Mouse (Mus musculus) liver, adult (tissue): ENCODE results near the gene Cd6.

Experiments
- GATA4 ChIP-seq: IDR thresholded peaks from 2 replicates; pipeline ENCODE4 v1.6.1; 2014; ENCODE audit warnings: mild to moderate bottlenecking, low read length; ENCODE audit not compliant: insufficient replicate concordance

Gene Cd6

GRCm38 (mm10) chr19:10763381-10764031 lies 66.4 kb downstream of the Cd6 start:
- TF ChIP-seq GATA4, result no peak

DNA sequence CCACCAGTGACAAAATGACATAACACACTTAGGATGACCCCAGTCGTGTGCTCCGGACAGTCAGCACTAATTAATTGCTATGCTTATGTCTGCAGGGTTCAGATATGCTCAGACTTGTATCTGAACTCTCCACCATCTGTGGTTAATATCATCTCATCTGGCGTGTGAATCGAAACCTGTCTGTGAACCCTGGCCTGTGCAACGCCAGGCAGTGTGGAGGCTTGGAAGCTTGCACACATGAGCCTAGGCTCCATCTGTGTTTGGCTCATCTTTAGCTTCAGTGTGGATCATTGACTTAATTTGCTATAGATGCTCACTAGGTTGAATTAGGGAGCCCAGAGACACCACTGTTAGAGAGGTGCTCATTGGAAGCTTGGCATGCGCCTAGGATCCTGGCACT lies 67.4 kb downstream of the Cd6 start:
- TF ChIP-seq GATA4, result no peak

- TF ChIP-seq GATA4, result no peak
Observed at GRCm38 (mm10) chr19:10761794-10762415, 68.0 kb downstream of the Cd6 start.

- no peak for TF ChIP-seq GATA4
Observed at GRCm38 (mm10) chr19:10759983-10760831, 69.7 kb downstream of the Cd6 start.

GRCm38 (mm10) chr19:10759525-10759924 lies 70.3 kb downstream of the Cd6 start:
- TF ChIP-seq GATA4, result no peak

DNA sequence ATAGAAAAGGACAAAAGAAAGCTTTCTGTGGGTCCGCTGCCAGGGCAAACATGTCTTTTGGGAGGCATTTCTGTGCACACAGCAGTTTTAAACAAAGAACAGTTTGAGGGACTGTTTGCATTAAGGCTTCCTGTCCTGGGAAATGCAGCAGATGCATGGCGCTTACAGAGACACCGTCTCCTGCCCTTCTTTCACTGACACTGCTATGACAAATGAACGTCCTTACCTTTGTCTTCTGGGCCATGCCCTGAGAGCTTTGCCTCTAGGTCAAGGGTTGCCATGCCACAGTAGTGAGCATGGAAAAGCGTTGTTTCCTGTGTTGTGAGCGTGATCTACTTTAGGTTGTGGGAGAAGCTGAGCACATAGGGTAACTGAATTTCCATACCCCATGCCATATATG lies 71.2 kb downstream of the Cd6 start:
- TF ChIP-seq GATA4, result no peak

DNA sequence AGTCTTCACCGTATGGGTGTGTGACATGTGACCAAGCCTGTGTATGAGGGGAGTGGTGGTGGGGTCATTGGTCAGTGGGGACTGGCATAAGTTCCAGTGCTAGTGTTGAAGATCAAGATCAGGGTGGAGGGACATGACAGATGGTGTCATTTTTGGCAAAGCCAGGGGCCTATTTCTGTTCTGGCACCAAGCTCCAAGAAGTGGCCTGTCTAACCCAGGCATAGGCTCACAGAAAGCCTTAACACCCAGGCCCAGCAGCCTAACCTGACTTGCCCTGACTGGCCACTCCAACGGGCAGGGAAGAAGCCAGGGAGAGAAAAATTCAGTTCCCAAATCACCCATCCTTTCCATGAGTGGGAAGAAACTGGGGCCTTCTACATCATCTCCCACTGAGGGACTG lies 72.3 kb downstream of the Cd6 start:
- no peak for TF ChIP-seq GATA4

DNA sequence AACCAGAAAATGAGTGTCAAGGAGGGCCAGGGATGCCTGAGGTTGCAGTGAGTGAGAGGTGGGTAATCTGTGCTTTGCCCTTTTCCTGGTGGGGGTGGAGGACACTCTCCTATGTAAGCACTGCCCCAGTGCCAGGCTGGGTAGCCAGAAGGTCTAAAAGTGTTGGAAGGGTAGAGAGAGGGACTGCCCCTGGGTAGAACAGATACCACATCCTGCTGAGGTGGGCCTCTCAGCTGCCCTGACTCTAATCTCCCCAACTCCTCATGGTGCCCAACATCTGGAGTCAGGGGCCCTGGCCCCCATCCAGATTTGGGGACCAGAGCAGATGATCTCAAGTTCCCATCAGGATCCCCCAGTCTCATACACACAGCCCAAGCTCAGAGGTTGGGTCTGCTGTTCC lies 72.7 kb downstream of the Cd6 start:
- no peak for TF ChIP-seq GATA4

- TF ChIP-seq GATA4, result no peak
Observed at GRCm38 (mm10) chr19:10752646-10753045, 77.2 kb downstream of the Cd6 start.

DNA sequence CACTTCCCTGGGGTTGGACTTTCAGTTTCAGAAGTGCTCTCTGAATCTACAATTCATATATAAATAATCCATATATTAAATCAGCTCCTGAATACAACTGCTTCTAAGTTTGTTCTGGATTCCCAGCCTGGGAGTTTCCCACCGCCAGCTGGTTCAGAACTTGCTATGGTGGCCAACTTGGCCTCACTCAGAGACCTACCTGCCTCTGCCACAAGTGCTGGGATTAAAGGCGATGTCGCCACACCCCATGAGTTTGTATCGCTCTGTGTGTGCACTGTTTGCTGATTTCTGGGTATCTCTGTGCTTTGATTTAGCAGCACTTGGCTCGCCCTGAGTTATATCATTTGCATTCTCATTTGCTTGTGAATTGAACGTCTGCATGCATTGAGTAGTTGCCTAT lies 77.8 kb downstream of the Cd6 start:
- TF ChIP-seq GATA4, result no peak

DNA sequence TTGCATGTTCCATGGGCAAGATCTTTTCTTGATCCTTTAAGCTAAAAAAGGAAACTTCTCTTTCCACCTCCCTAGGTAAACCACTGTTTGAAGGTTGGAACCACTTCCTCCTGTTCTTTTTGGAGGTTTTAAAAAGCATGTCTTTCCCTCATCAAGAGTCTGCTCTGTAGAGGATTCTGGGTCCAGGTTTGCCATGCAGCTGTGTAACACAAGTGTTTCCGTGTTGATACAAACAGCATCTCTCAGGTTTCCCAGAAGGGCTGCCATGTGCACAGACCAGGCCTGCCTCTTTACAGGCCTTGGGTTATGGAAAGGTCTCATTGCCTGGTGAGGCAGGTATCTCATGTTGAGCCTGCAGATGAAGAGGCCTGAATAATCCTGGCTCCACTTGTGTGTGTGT lies 78.3 kb downstream of the Cd6 start:
- no peak for TF ChIP-seq GATA4

GRCm38 (mm10) chr19:10750161-10750560 lies 79.7 kb downstream of the Cd6 start:
- TF ChIP-seq GATA4, result no peak

- no peak for TF ChIP-seq GATA4
Observed at GRCm38 (mm10) chr19:10749295-10749694, 80.6 kb downstream of the Cd6 start.

DNA sequence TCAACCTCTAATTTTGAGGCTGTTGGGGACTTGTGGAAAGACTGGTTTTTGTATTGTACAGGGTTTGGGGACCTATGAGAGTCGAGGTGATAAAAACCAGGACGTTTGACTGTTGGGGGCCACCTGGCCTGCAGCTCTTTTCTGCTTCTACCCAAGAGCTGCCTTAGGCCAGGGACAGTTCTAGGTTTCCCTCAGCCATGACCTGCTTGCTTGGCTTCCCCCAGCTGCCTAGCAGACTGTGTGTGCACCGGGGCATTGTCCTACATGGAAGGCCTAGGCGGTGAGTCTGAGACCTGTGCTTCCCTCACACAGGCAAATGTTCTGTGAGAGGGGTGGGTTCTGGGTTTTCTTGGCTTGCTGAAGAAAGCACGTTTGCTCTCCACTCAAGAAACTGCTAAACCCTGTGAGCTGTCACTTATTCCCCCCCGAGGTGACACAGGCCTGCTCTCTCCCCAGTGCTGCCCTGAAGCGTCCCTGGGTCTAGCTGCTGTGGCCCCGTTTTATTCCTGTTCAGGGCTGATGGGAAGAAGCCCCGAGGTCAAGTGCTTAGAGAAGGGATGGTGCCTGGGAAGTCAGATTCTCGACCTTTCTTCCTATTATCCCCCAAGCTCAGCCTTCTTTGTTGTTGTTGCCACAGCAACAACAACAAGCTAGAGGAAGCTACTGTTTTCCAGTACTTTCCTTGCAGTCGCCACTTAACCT lies 81.3 kb downstream of the Cd6 start:
- TF ChIP-seq GATA4, result no peak

GRCm38 (mm10) chr19:10747718-10748117 lies 82.1 kb downstream of the Cd6 start:
- no peak for TF ChIP-seq GATA4
